Mouse (Mus musculus): Measurements from ENCODE around the gene Gm8914. TPM values are rescaled to one million over a fixed set of nuclear protein-coding genes. Genes with fewer than 3 reads are reported as not detected.
"Not testable (repeated sequence)": the region's sequence is repeated elsewhere in the genome, so short reads cannot be mapped to it uniquely, and the experiment has no call there.

Gene Gm8914
- polyA plus RNA-seq (2016; fragmentation: Nextera tagmentation; extraction: Ambion mirVana) = not detected in 2 replicates

DNA sequence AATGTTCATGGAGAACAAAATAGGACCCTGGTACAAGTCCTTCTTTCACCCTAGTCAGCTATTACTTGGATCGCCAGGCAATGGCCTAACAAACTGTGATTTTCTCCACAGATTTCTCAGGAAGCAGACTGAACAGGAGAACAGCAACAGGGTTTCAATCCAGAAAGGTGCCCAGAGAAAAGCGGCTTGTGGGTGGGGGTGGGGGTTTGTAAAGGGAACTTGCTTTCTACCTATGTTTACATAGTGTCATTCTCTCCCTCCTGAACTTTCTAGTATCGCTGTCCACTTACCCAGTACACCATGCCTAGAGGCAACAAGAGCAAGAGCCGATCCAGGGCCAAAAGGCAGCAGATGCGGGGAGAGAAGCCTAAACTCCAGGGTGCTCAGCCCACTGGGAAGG lies at the start of gene Gm8914:
TSS of gene Gm8914 (plus strand) at position 301 of the 400 bp plus-strand sequence.
- no CpG with 5 or more reads among the region's 5 CpGs for WGBS
- not testable (repeated sequence) for H3K4me1 ChIP-seq

More for the DNA sequence above, at the start of gene Gm8914:
- not testable (repeated sequence) for H3K27me3 ChIP-seq; ATAC-seq (ENCODE audit: low FRiP score); H3K9me3 ChIP-seq (replicated peaks); H3K36me3 ChIP-seq; H3K4me2 ChIP-seq (replicated peaks); H3K9ac ChIP-seq; H3K27ac ChIP-seq; H3K4me3 ChIP-seq

Other genes starting within 250 kb of the Gm8914 start
- not detected in 2 replicates for gene Mageb2, start 148.4 kb upstream of the Gm8914 start, polyA plus RNA-seq (2016; fragmentation: Nextera tagmentation; extraction: Ambion mirVana)
- gene Gm5072, start 87.6 kb upstream of the Gm8914 start, polyA plus RNA-seq (2016; fragmentation: Nextera tagmentation; extraction: Ambion mirVana) = not detected in 2 replicates
- gene 1700084M14Rik, start 95.8 kb downstream of the Gm8914 start, polyA plus RNA-seq (2016; fragmentation: Nextera tagmentation; extraction: Ambion mirVana) = not detected in 2 replicates
- gene Gm14781, start 152.1 kb downstream of the Gm8914 start, polyA plus RNA-seq (2016; fragmentation: Nextera tagmentation; extraction: Ambion mirVana) = not detected in 2 replicates

All from hindbrain, embryonic 12.5 days (tissue).